Mouse (Mus musculus) midbrain, embryonic 15.5 days (tissue): ENCODE measurements at regions not wholly inside any gene's neighbourhood (a gene's known extent, or its start where the extent isn't known, plus 50 kb on each side); places are given as distances from the start of the nearest gene placed in this dataset.

Experiments used
- ATAC-seq: fragments of 200-750 bp; cut with Nextera tagmentation; replicated peaks from 2 replicates; pipeline ENCODE4 v1.8.0; 2017; ENCODE audit warnings: moderate TSS enrichment
- H3K27ac ChIP-seq: fragments of 300-500 bp; sonication (generic); 2 replicates; pipeline ENCODE4 v1.5.1; 2015; ENCODE audit warnings: mild to moderate bottlenecking, inconsistent platforms
- H3K27me3 ChIP-seq: fragments of 300-500 bp; sonication (generic); replicated peaks from 2 replicates; pipeline ENCODE4 v1.6.1; 2015; ENCODE audit warnings: inconsistent platforms
- H3K36me3 ChIP-seq: fragments of 300-500 bp; sonication (generic); replicated peaks from 2 replicates; pipeline ENCODE4 v1.6.1; 2015; ENCODE audit warnings: inconsistent platforms
- H3K4me1 ChIP-seq: fragments of 300-500 bp; sonication (generic); 2 replicates; pipeline ENCODE4 v1.6.1; 2015; ENCODE audit warnings: inconsistent platforms
- H3K4me2 ChIP-seq: fragments of 300-500 bp; sonication (generic); 2 replicates; pipeline ENCODE4 v1.6.1; 2015; ENCODE audit warnings: inconsistent platforms, mild to moderate bottlenecking, moderate library complexity
- H3K4me3 ChIP-seq: fragments of 300-500 bp; sonication (generic); 2 replicates; pipeline ENCODE4 v1.5.1; 2015; ENCODE audit warnings: mild to moderate bottlenecking, inconsistent platforms
- H3K9ac ChIP-seq: fragments of 300-500 bp; sonication (generic); 2 replicates; pipeline ENCODE4 v1.6.1; 2015; ENCODE audit warnings: mild to moderate bottlenecking, inconsistent platforms
- H3K9me3 ChIP-seq: fragments of 300-500 bp; sonication (generic); 2 replicates; pipeline ENCODE4 v1.6.1; 2016; ENCODE audit warnings: inconsistent platforms
- WGBS: fragments of 180-500 bp; shearing (Covaris S2); methylation state at CpG from one replicate; pipeline ENCODE4 v1.1.7; 2015; ENCODE audit warnings: mixed read lengths; 5-methylcytosine and 5-hydroxymethylcytosine counted together

- no peak for ATAC-seq
- Histone ChIP-seq H3K27me3 (no peaks in the 10 kb centered on the region; the same call in 1 of the 2 replicates), H3K4me1 (peaks cover 3% of the 10 kb centered on the region; the same call in 1 of the 2 replicates), H3K4me2 (no peak overlapping the region), H3K9ac (no peak overlapping the region), H3K27ac (no peak overlapping the region), H3K4me3 (no peak overlapping the region), H3K9me3 (no peaks in the 10 kb centered on the region), H3K36me3 (no peaks in the 10 kb centered on the region)
- 36% methylated on average over 1 of the region's 1 CpGs for WGBS
Measured at GRCm38 (mm10) chr1:159445465-159445864, 78.1 kb upstream of the Tnr start.

GRCm38 (mm10) chr1:159451462-159451861 lies 72.1 kb upstream of the Tnr start:
- no peak overlapping the region for H3K4me2 ChIP-seq
- H3K4me1 ChIP-seq, result no peaks in the 10 kb centered on the region
- H3K36me3 ChIP-seq, result no peaks in the 10 kb centered on the region
- no peaks in the 10 kb centered on the region for H3K9me3 ChIP-seq
- no peak for ATAC-seq
- no peak overlapping the region for H3K27ac ChIP-seq
- H3K9ac ChIP-seq, result no peak overlapping the region
- no peaks in the 10 kb centered on the region; the same call in 1 of the 2 replicates for H3K27me3 ChIP-seq
- H3K4me3 ChIP-seq, result no peak overlapping the region
- 78% methylated on average over 3 of the region's 3 CpGs for WGBS

GRCm38 (mm10) chr1:159460876-159461275 lies 62.7 kb upstream of the Tnr start:
- Histone ChIP-seq H3K9ac (no peak overlapping the region), H3K27me3 (no peaks in the 10 kb centered on the region), H3K4me2 (no peak overlapping the region), H3K9me3 (no peaks in the 10 kb centered on the region), H3K4me3 (no peak overlapping the region), H3K36me3 (no peaks in the 10 kb centered on the region), H3K27ac (no peak overlapping the region), H3K4me1 (no peaks in the 10 kb centered on the region)
- 76% methylated on average over 4 of the region's 4 CpGs for WGBS
- ATAC-seq, result no peak

- no peaks in the 10 kb centered on the region for H3K4me1 ChIP-seq
- H3K4me2 ChIP-seq, result no peak overlapping the region
- no peaks in the 10 kb centered on the region for H3K36me3 ChIP-seq
- H3K27ac ChIP-seq, result no peak overlapping the region
- no peaks in the 10 kb centered on the region for H3K27me3 ChIP-seq
- ATAC-seq, result no peak
- no peak overlapping the region for H3K9ac ChIP-seq
- no peak overlapping the region for H3K4me3 ChIP-seq
- H3K9me3 ChIP-seq, result no peaks in the 10 kb centered on the region
Measured at GRCm38 (mm10) chr1:159470941-159471340, 52.6 kb upstream of the Tnr start.
